Mouse (Mus musculus) hindbrain, embryonic 12.5 days (tissue): ENCODE measurements at regions not wholly inside any gene's neighbourhood (a gene's known extent, or its start where the extent isn't known, plus 50 kb on each side); places are given as distances from the start of the nearest gene placed in this dataset.
A peak's percentile ranks its signal among the peaks of the same experiment; 100 is the strongest.

Experiments
- ATAC-seq: fragments of 200-750 bp; cut with Nextera tagmentation; 2 replicates; pipeline ENCODE4 v1.8.0; 2017; ENCODE audit warnings: moderate TSS enrichment; ENCODE audit not compliant: low FRiP score
- H3K27ac ChIP-seq: fragments of 300-500 bp; sonication (generic); 2 replicates; pipeline ENCODE4 v1.5.1; 2016; ENCODE audit warnings: mild to moderate bottlenecking
- H3K27me3 ChIP-seq: fragments of 300-500 bp; sonication (generic); 2 replicates; pipeline ENCODE4 v1.6.1; 2016; ENCODE audit warnings: mild to moderate bottlenecking
- H3K36me3 ChIP-seq: fragments of 300-500 bp; sonication (generic); 2 replicates; pipeline ENCODE4 v1.6.1; 2016; ENCODE audit warnings: mild to moderate bottlenecking
- H3K4me1 ChIP-seq: fragments of 300-500 bp; sonication (generic); 2 replicates; pipeline ENCODE4 v1.6.1; 2016
- H3K4me2 ChIP-seq: fragments of 300-500 bp; sonication (generic); replicated peaks from 2 replicates; pipeline ENCODE4 v1.6.1; 2016; ENCODE audit warnings: mild to moderate bottlenecking
- H3K4me3 ChIP-seq: fragments of 300-500 bp; sonication (generic); 2 replicates; pipeline ENCODE4 v1.5.1; 2016; ENCODE audit warnings: mild to moderate bottlenecking
- H3K9ac ChIP-seq: fragments of 300-500 bp; sonication (generic); 2 replicates; pipeline ENCODE4 v1.6.1; 2016; ENCODE audit warnings: mild to moderate bottlenecking, moderate library complexity
- H3K9me3 ChIP-seq: fragments of 300-500 bp; sonication (generic); replicated peaks from 2 replicates; pipeline ENCODE4 v1.6.1; 2016; ENCODE audit warnings: mild to moderate bottlenecking
- WGBS: fragments of 180-500 bp; shearing (Covaris S2); methylation state at CpG from one replicate; pipeline ENCODE4 v1.1.7; 2016; 5-methylcytosine and 5-hydroxymethylcytosine counted together

- 31% methylated on average over 5 of the region's 5 CpGs for WGBS
- H3K4me2 ChIP-seq = no peak overlapping the region
- H3K4me1 ChIP-seq = peaks cover 9% of the 10 kb centered on the region
- no peaks in the 10 kb centered on the region for H3K27me3 ChIP-seq
- H3K36me3 ChIP-seq = no peaks in the 10 kb centered on the region
- no peaks in the 10 kb centered on the region for H3K9me3 ChIP-seq
- no peak overlapping the region for H3K4me3 ChIP-seq
- no peak overlapping the region for H3K9ac ChIP-seq
- ATAC-seq = peak; percentile 94
- H3K27ac ChIP-seq = no peak overlapping the region
These were observed 898.7 kb upstream of the Lcorl start for GRCm38 (mm10) chr5:46756094-46756493.

GRCm38 (mm10) chr5:46740034-46740582, 882.7 kb upstream of the Lcorl start:
- ATAC-seq = no peak
- Histone ChIP-seq H3K27me3 (no peaks in the 10 kb centered on the region), H3K4me1 (peaks cover 4% of the 10 kb centered on the region; the same call in 1 of the 2 replicates), H3K4me3 (no peak overlapping the region), H3K9me3 (no peaks in the 10 kb centered on the region), H3K4me2 (no peak overlapping the region), H3K36me3 (no peaks in the 10 kb centered on the region), H3K9ac (no peak overlapping the region), H3K27ac (no peak overlapping the region)
- 66% methylated on average over 2 of the region's 2 CpGs for WGBS

- H3K4me2 ChIP-seq = no peak overlapping the region
- H3K9me3 ChIP-seq = no peaks in the 10 kb centered on the region
- no peaks in the 10 kb centered on the region for H3K4me1 ChIP-seq
- H3K9ac ChIP-seq = no peak overlapping the region
- ATAC-seq = no peak
- WGBS = 70% methylated on average over 3 of the region's 3 CpGs
- no peaks in the 10 kb centered on the region for H3K36me3 ChIP-seq
- no peak overlapping the region for H3K4me3 ChIP-seq
- no peaks in the 10 kb centered on the region for H3K27me3 ChIP-seq
- H3K27ac ChIP-seq = no peak overlapping the region
These were observed 875.1 kb upstream of the Lcorl start for GRCm38 (mm10) chr5:46732510-46732909.

- Histone ChIP-seq H3K9ac (no peak overlapping the region), H3K9me3 (no peaks in the 10 kb centered on the region), H3K27me3 (no peaks in the 10 kb centered on the region), H3K4me2 (no peak overlapping the region), H3K36me3 (no peaks in the 10 kb centered on the region), H3K27ac (no peak overlapping the region), H3K4me1 (no peaks in the 10 kb centered on the region), H3K4me3 (no peak overlapping the region)
- 0 out of 2 replicates have a peak, but pooled peaks have one; percentile 19 for ATAC-seq
- WGBS = 69% methylated on average over 5 of the region's 5 CpGs
These were observed 874.6 kb upstream of the Lcorl start for GRCm38 (mm10) chr5:46732025-46732424.

GRCm38 (mm10) chr5:46731297-46731696, 873.9 kb upstream of the Lcorl start:
- H3K9ac ChIP-seq = no peak overlapping the region
- H3K4me1 ChIP-seq = no peaks in the 10 kb centered on the region
- 72% methylated on average over 3 of the region's 3 CpGs for WGBS
- no peaks in the 10 kb centered on the region for H3K27me3 ChIP-seq
- H3K27ac ChIP-seq = no peak overlapping the region
- H3K4me3 ChIP-seq = no peak overlapping the region
- H3K36me3 ChIP-seq = no peaks in the 10 kb centered on the region
- H3K4me2 ChIP-seq = no peak overlapping the region
- 0 out of 2 replicates have a peak, but pooled peaks have one; percentile 43 for ATAC-seq
- no peaks in the 10 kb centered on the region for H3K9me3 ChIP-seq

GRCm38 (mm10) chr5:46709596-46709995, 852.2 kb upstream of the Lcorl start:
- Histone ChIP-seq H3K36me3 (no peaks in the 10 kb centered on the region), H3K9ac (no peak overlapping the region), H3K27ac (no peak overlapping the region), H3K9me3 (no peaks in the 10 kb centered on the region), H3K4me2 (no peak overlapping the region), H3K27me3 (no peaks in the 10 kb centered on the region), H3K4me3 (no peak overlapping the region), H3K4me1 (no peaks in the 10 kb centered on the region)
- ATAC-seq = no peak
- 69% methylated on average over 3 of the region's 3 CpGs for WGBS

GRCm38 (mm10) chr5:46707845-46708244, 850.4 kb upstream of the Lcorl start:
- 93% methylated on average over 1 of the region's 1 CpGs for WGBS
- Histone ChIP-seq H3K9me3 (no peaks in the 10 kb centered on the region), H3K27ac (no peak overlapping the region), H3K4me2 (no peak overlapping the region), H3K36me3 (no peaks in the 10 kb centered on the region), H3K9ac (no peak overlapping the region), H3K4me3 (no peak overlapping the region), H3K4me1 (no peaks in the 10 kb centered on the region), H3K27me3 (no peaks in the 10 kb centered on the region)
- ATAC-seq = no peak

- Histone ChIP-seq H3K9ac (no peak overlapping the region), H3K36me3 (no peaks in the 10 kb centered on the region), H3K4me1 (no peaks in the 10 kb centered on the region), H3K4me3 (no peak overlapping the region), H3K4me2 (no peak overlapping the region), H3K27me3 (no peaks in the 10 kb centered on the region), H3K27ac (no peak overlapping the region), H3K9me3 (no peaks in the 10 kb centered on the region)
- no peak for ATAC-seq
- WGBS = 93% methylated on average over 5 of the region's 5 CpGs
These were observed 849.6 kb upstream of the Lcorl start for GRCm38 (mm10) chr5:46707021-46707420.

GRCm38 (mm10) chr5:46678007-46678406, 820.6 kb upstream of the Lcorl start:
- no peaks in the 10 kb centered on the region for H3K36me3 ChIP-seq
- H3K27me3 ChIP-seq = no peaks in the 10 kb centered on the region
- no peaks in the 10 kb centered on the region for H3K4me1 ChIP-seq
- H3K27ac ChIP-seq = no peak overlapping the region
- ATAC-seq = no peak
- H3K4me3 ChIP-seq = no peak overlapping the region
- H3K9me3 ChIP-seq = no peaks in the 10 kb centered on the region
- H3K4me2 ChIP-seq = no peak overlapping the region
- H3K9ac ChIP-seq = no peak overlapping the region

GRCm38 (mm10) chr5:46674810-46675502, 817.5 kb upstream of the Lcorl start:
- Histone ChIP-seq H3K9ac (no peak overlapping the region), H3K36me3 (no peaks in the 10 kb centered on the region), H3K27me3 (no peaks in the 10 kb centered on the region), H3K4me3 (no peak overlapping the region), H3K4me2 (no peak overlapping the region), H3K27ac (no peak overlapping the region), H3K4me1 (no peaks in the 10 kb centered on the region), H3K9me3 (no peaks in the 10 kb centered on the region)
- ATAC-seq = no peak
- WGBS = 91% methylated on average over 3 of the region's 3 CpGs

GRCm38 (mm10) chr5:46673413-46673812, 816.0 kb upstream of the Lcorl start:
- no peak overlapping the region for H3K4me2 ChIP-seq
- no peak for ATAC-seq
- 87% methylated on average over 1 of the region's 1 CpGs for WGBS
- no peak overlapping the region for H3K27ac ChIP-seq
- H3K27me3 ChIP-seq = no peaks in the 10 kb centered on the region
- no peaks in the 10 kb centered on the region for H3K9me3 ChIP-seq
- H3K4me3 ChIP-seq = no peak overlapping the region
- no peaks in the 10 kb centered on the region for H3K36me3 ChIP-seq
- no peaks in the 10 kb centered on the region for H3K4me1 ChIP-seq
- H3K9ac ChIP-seq = no peak overlapping the region

GRCm38 (mm10) chr5:46670484-46670883, 813.1 kb upstream of the Lcorl start:
- no peak overlapping the region for H3K4me3 ChIP-seq
- H3K4me1 ChIP-seq = no peaks in the 10 kb centered on the region
- H3K4me2 ChIP-seq = no peak overlapping the region
- no peaks in the 10 kb centered on the region for H3K9me3 ChIP-seq
- H3K27ac ChIP-seq = no peak overlapping the region
- ATAC-seq = no peak
- H3K9ac ChIP-seq = no peak overlapping the region
- H3K36me3 ChIP-seq = no peaks in the 10 kb centered on the region
- no peaks in the 10 kb centered on the region for H3K27me3 ChIP-seq
- WGBS = 63% methylated on average over 2 of the region's 2 CpGs

GRCm38 (mm10) chr5:46666250-46666649, 808.8 kb upstream of the Lcorl start:
- WGBS = 30% methylated on average over 3 of the region's 3 CpGs
- Histone ChIP-seq H3K4me3 (no peak overlapping the region), H3K27me3 (no peaks in the 10 kb centered on the region), H3K36me3 (no peaks in the 10 kb centered on the region), H3K27ac (no peak overlapping the region), H3K9ac (no peak overlapping the region), H3K4me1 (no peaks in the 10 kb centered on the region), H3K4me2 (no peak overlapping the region), H3K9me3 (no peaks in the 10 kb centered on the region)
- no peak for ATAC-seq
